Comparison of ENCODE assay signal across 24 mouse cellular contexts in genomic region chr3:142929906-142930305, GRCm38 (mm10). TPM values are rescaled to one million over a fixed set of nuclear protein-coding genes. Genes with fewer than 3 reads are reported as not detected.
DNase-seq lines count a peak whose midpoint lies in the region; ATAC-seq lines count a peak whose summit lies in the region.
"Had no signal": no experiment of that assay in that cellular context is flagged by ENCODE, and none has a peak within 500 bp of the region (broad histone marks: within the 10 kb centered on the region; RNA-seq: fewer than 3 reads in every experiment).

No protein-coding gene starts in this region.

- no peaks in the 10 kb centered on the region for H3K9me3 ChIP-seq in limb, embryonic 11.5 days (ENCODE audit: control insufficient read depth, low read length)
- H3K9me3 ChIP-seq in limb, embryonic 10.5 days (replicated peaks): no peaks in the 10 kb centered on the region
- H3K9me3 ChIP-seq: embryonic facial prominence, embryonic 10.5 days; embryonic facial prominence, embryonic 12.5 days; forebrain, embryonic 13.5 days; forebrain, embryonic 15.5 days; G1E had no signal

- no peak overlapping the region for H3K27ac ChIP-seq in limb, embryonic 11.5 days (replicated peaks; ENCODE audit: low read depth, low read length)
- no peak overlapping the region for H3K27ac ChIP-seq in limb, embryonic 10.5 days
- H3K27ac ChIP-seq: embryonic facial prominence, embryonic 10.5 days; embryonic facial prominence, embryonic 12.5 days; forebrain, embryonic 13.5 days; forebrain, embryonic 15.5 days had no signal

- no peaks in the 10 kb centered on the region for H3K4me1 ChIP-seq in limb, embryonic 11.5 days (ENCODE audit: control insufficient read depth, insufficient read depth, low read length)
- H3K4me1 ChIP-seq in limb, embryonic 10.5 days: no peaks in the 10 kb centered on the region
- H3K4me1 ChIP-seq: embryonic facial prominence, embryonic 10.5 days; embryonic facial prominence, embryonic 12.5 days; forebrain, embryonic 13.5 days; forebrain, embryonic 15.5 days had no signal

- no peak overlapping the region for H3K9ac ChIP-seq in limb, embryonic 11.5 days (ENCODE audit: low read length)
- H3K9ac ChIP-seq: embryonic facial prominence, embryonic 12.5 days; forebrain, embryonic 13.5 days; forebrain, embryonic 15.5 days; forebrain, postnatal 0 days had no signal

- WGBS in limb, embryonic 11.5 days: 74% methylated on average over 2 of the region's 2 CpGs
- WGBS in limb, embryonic 10.5 days: 89% methylated on average over 2 of the region's 2 CpGs

- H3K27me3 ChIP-seq in limb, embryonic 11.5 days (ENCODE audit: control insufficient read depth, insufficient read depth, low read length): no peaks in the 10 kb centered on the region
- no peaks in the 10 kb centered on the region for H3K27me3 ChIP-seq in limb, embryonic 10.5 days (ENCODE audit: low read depth, poor library complexity, severe bottlenecking)
- H3K27me3 ChIP-seq: CH12.LX; embryonic facial prominence, embryonic 12.5 days; forebrain, embryonic 13.5 days; forebrain, embryonic 15.5 days; Patski had no signal

- H3K36me3 ChIP-seq in limb, embryonic 11.5 days (ENCODE audit: control insufficient read depth, insufficient read depth, low read length): no peaks in the 10 kb centered on the region
- no peaks in the 10 kb centered on the region for H3K36me3 ChIP-seq in limb, embryonic 10.5 days
- H3K36me3 ChIP-seq: embryonic facial prominence, embryonic 10.5 days; embryonic facial prominence, embryonic 12.5 days; forebrain, embryonic 15.5 days; G1E had no signal

- ATAC-seq in limb, embryonic 11.5 days (ENCODE audit: insufficient number of reproducible peaks, low FRiP score, low TSS enrichment, low read depth): no peak
- ATAC-seq: CD4-positive, CD25-positive, alpha-beta regulatory T cell, adult 4 months; forebrain, embryonic 13.5 days; forebrain, embryonic 15.5 days; forebrain, postnatal 0 days; Patski had no signal

- peak; percentile 11 for DNase-seq in limb, embryonic 11.5 days (ENCODE audit: low spot score)
- DNase-seq in limb, embryonic 10.5 days (ENCODE audit: low spot score): no peak
- DNase-seq in R1 (ENCODE audit: low read depth, low spot score) (peak; percentile 81), ZHBTc4 (ENCODE audit: low read depth, low spot score) (peak; percentile 95)
- no peak for DNase-seq in cerebellum, adult 9-11 months
- no peak for DNase-seq in gastrocnemius, adult 18-20 months (ENCODE audit: low spot score)
- DNase-seq: adrenal gland, adult 2 months; adrenal gland, postnatal 10 days; adrenal gland, postnatal 25 days; B cell, adult 2 months; cerebellum, adult 11 months; cerebellum, adult 18-20 months; cerebellum, adult 8-10 months; cerebellum, postnatal 10 days; cerebellum, postnatal 25 days; forebrain, postnatal 0 days had no signal

- H3K4me2 ChIP-seq in limb, embryonic 11.5 days (ENCODE audit: low read depth, severe bottlenecking): no peak overlapping the region
- H3K4me2 ChIP-seq: embryonic facial prominence, embryonic 12.5 days; forebrain, embryonic 13.5 days; forebrain, embryonic 15.5 days had no signal

- H3K4me3 ChIP-seq in limb, embryonic 11.5 days (ENCODE audit: low read depth, low read length): no peak overlapping the region
- H3K4me3 ChIP-seq in limb, embryonic 10.5 days: no peak overlapping the region
- H3K4me3 ChIP-seq: embryonic facial prominence, embryonic 10.5 days; embryonic facial prominence, embryonic 12.5 days; forebrain, embryonic 13.5 days; forebrain, embryonic 15.5 days had no signal

RNA-seq across cellular contexts. Expression of gene Pkn2, which starts 48.1 kb away (rescaled TPM):
- 52.8 and 54.5 TPM in 2 replicates for polyA plus RNA-seq in limb, embryonic 11.5 days (2014; fragmentation: Nextera tagmentation; extraction: Ambion mirVana)
- 47.4 and 55.6 TPM in 2 replicates for polyA plus RNA-seq in limb, embryonic 10.5 days (2016; fragmentation: Nextera tagmentation; extraction: Ambion mirVana)
- 10 to 100 TPM; 44.2 to 50.0 TPM for total RNA-seq in gastrocnemius, adult 18-20 months (2021)

Comparison
In these comparisons a context has a peak if more than half of its experiments do, and no peak if none do; other contexts are left out.
1. DNase-seq: peak in limb, embryonic 11.5 days (single experiment), R1 (single experiment) and ZHBTc4 (single experiment); none in limb, embryonic 10.5 days (single experiment), cerebellum, adult 9-11 months (single experiment) and gastrocnemius, adult 18-20 months (single experiment).